Mouse (Mus musculus) myocyte (in vitro differentiated cells): ENCODE data around the gene Rngtt.

Experiments
- E2F4 ChIP-seq: IDR thresholded peaks from one replicate; pipeline ENCODE4 v1.6.1; 2011; ENCODE audit warnings: mild to moderate bottlenecking, control low read depth, moderate library complexity; ENCODE audit not compliant: insufficient read depth
- MAX ChIP-seq: IDR thresholded peaks from one replicate; pipeline ENCODE4 v1.6.1; 2011; ENCODE audit warnings: low read depth, mild to moderate bottlenecking, control low read depth
- MYOD1 ChIP-seq, 3 experiments: IDR thresholded peaks; one replicate each; pipeline ENCODE4 v1.6.1; 2011; ENCODE audit warnings: control low read depth in 2 of 3, low read depth in 2 of 3, mild to moderate bottlenecking in 2 of 3, moderate library complexity in 1 of 3; ENCODE audit not compliant: insufficient read length in 2 of 3, control insufficient read depth in 1 of 3
- MYOG ChIP-seq, 3 experiments: IDR thresholded peaks; one replicate each; pipeline ENCODE4 v1.6.1; 2011; ENCODE audit warnings: control low read depth in 2 of 3, low read depth in 2 of 3, mild to moderate bottlenecking in 2 of 3; ENCODE audit not compliant: insufficient read length in 2 of 3, control insufficient read depth in 1 of 3, insufficient read depth in 1 of 3
- POLR2A ChIP-seq: IDR thresholded peaks from one replicate; pipeline ENCODE4 v1.6.1; 2011; ENCODE audit warnings: low read depth, mild to moderate bottlenecking, control low read depth, moderate library complexity; ENCODE audit not compliant: insufficient read length
- POLR2AphosphoS2 ChIP-seq: IDR thresholded peaks from one replicate; pipeline ENCODE4 v1.6.1; 2011; ENCODE audit warnings: low read depth, control low read depth; ENCODE audit not compliant: insufficient read length
- TCF12 ChIP-seq: IDR thresholded peaks from one replicate; pipeline ENCODE4 v1.6.1; 2011; ENCODE audit warnings: mild to moderate bottlenecking, control low read depth; ENCODE audit not compliant: poor library complexity, insufficient read depth, severe bottlenecking
- USF1 ChIP-seq: IDR thresholded peaks from one replicate; pipeline ENCODE4 v1.6.1; 2011; ENCODE audit warnings: low read depth, mild to moderate bottlenecking, control low read depth, moderate library complexity

- TF ChIP-seq POLR2AphosphoS2 = no peak
- no peak for TF ChIP-seq MYOG (IDR thresholded peaks at IDR 0.05; ENCODE audit: control insufficient read depth in 1 of 3, insufficient read depth in 1 of 3, insufficient read length in 2 of 3, low read depth in 2 of 3)
- TF ChIP-seq POLR2A = no peak
- no peak for TF ChIP-seq E2F4
- TF ChIP-seq TCF12 = no peak
- TF ChIP-seq MAX = no peak
- TF ChIP-seq USF1 = no peak
- TF ChIP-seq MYOD1 (IDR thresholded peaks at IDR 0.05; ENCODE audit: control insufficient read depth in 1 of 3, insufficient read length in 2 of 3, low read depth in 2 of 3) = no peak
Observed at GRCm38 (mm10) chr4:33514108-33515000, 204.2 kb downstream of the Rngtt start.
